Mouse (Mus musculus): ENCODE measurements around the gene Mybpc2.

DNA sequence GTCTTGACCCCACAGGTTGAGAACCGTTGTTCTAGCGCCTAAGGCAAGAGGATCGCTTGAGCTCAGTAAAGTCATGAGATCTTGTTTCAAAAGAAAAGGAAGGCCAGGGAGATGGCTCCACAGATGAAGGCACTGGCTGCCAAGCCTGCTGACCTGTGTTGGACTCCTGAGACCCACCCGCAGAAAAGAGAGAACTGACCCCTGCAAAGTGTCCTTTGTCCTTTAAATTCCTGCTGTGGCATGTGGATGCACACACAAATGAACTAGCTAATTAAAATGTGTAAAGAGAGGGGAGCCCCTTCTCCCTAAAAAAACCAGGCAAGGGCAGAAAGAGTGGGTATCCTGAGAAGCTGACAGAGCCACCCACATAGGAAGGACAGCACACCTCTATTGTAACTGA is 47.4 kb upstream of the Mybpc2 start:
- TF ChIP-seq CTCF (conservative IDR thresholded peaks at IDR 0.05; ENCODE audit: insufficient read depth, insufficient read length, low read depth, low read length) (no peak), POLR2A (IDR thresholded peaks at IDR 0.05; ENCODE audit: low read depth, low read length) (no peak)

Data from kidney, adult 2 months (tissue).